Mouse (Mus musculus) liver, embryonic 14.5 days (tissue): ENCODE data around the gene Vps26c. TPM values are rescaled to one million over a fixed set of nuclear protein-coding genes. Genes with fewer than 3 reads are reported as not detected.
A peak's percentile ranks its signal among the peaks of the same experiment; 100 is the strongest.

Experiments used
- ATAC-seq: fragments of 200-750 bp; cut with Nextera tagmentation; 2 replicates; pipeline ENCODE4 v1.8.0; 2017; ENCODE audit warnings: moderate number of reproducible peaks, mild to moderate bottlenecking, moderate library complexity; ENCODE audit not compliant: insufficient read depth
- DNase-seq, 3 experiments: peaks; one replicate each; pipeline ENCODE4 v3.0.0-alpha.2; 2012 to 2013; ENCODE audit warnings: low read depth in 3 of 3, low spot score in 3 of 3
- H3K27ac ChIP-seq: fragments of 300-500 bp; sonication (generic); 2 replicates; pipeline ENCODE4 v1.5.1; 2014; ENCODE audit warnings: moderate library complexity, mild to moderate bottlenecking, control low read depth, inconsistent platforms
- H3K27me3 ChIP-seq: fragments of 300-500 bp; sonication (generic); 2 replicates; pipeline ENCODE4 v1.6.1; 2014; ENCODE audit warnings: mild to moderate bottlenecking, low read length, moderate library complexity; ENCODE audit not compliant: control insufficient read depth, insufficient read depth
- H3K36me3 ChIP-seq: fragments of 300-500 bp; sonication (generic); replicated peaks from 2 replicates; pipeline ENCODE4 v1.6.1; 2014; ENCODE audit warnings: low read depth; ENCODE audit not compliant: control insufficient read depth, insufficient read depth
- H3K4me1 ChIP-seq, 2 experiments: fragments of 200-500 bp in 1 of 2; fragments of 300-500 bp in 1 of 2; sonication (generic) in 1 of 2; replicated peaks; 2 replicates each; pipeline ENCODE4 v1.6.1; 2012 to 2014; ENCODE audit warnings: antibody characterized with exemption in 1 of 2, inconsistent platforms in 1 of 2, low read length in 1 of 2; ENCODE audit not compliant: control insufficient read depth in 2 of 2, insufficient read depth in 2 of 2
- H3K4me2 ChIP-seq: fragments of 300-500 bp; sonication (generic); 2 replicates; pipeline ENCODE4 v1.6.1; 2014; ENCODE audit warnings: low read depth, mild to moderate bottlenecking, control low read depth, moderate library complexity
- H3K4me3 ChIP-seq, 2 experiments: fragments of 200-500 bp in 1 of 2; fragments of 300-500 bp in 1 of 2; sonication (generic) in 1 of 2; 2 replicates each; pipeline ENCODE4 v1.5.1; 2012 to 2014; ENCODE audit warnings: low read depth in 2 of 2, low read length in 2 of 2, mild to moderate bottlenecking in 2 of 2, control low read depth in 1 of 2, inconsistent platforms in 1 of 2, moderate library complexity in 1 of 2; ENCODE audit not compliant: insufficient read depth in 1 of 2
- H3K9ac ChIP-seq: fragments of 300-500 bp; sonication (generic); replicated peaks from 2 replicates; pipeline ENCODE4 v1.6.1; 2014; ENCODE audit warnings: mild to moderate bottlenecking, control low read depth, moderate library complexity
- H3K9me3 ChIP-seq: fragments of 300-500 bp; sonication (generic); 2 replicates; pipeline ENCODE4 v1.6.1; 2016; ENCODE audit warnings: low read length, mixed read lengths; ENCODE audit not compliant: control insufficient read depth
- CTCF ChIP-seq: IDR thresholded peaks from 2 replicates; pipeline ENCODE4 v1.5.1; 2016; ENCODE audit warnings: antibody characterized with exemption, low read depth, control low read depth
- EP300 ChIP-seq: IDR thresholded peaks from 2 replicates; pipeline ENCODE4 v1.6.1; 2016; ENCODE audit warnings: antibody characterized with exemption, low read depth
- WGBS: fragments of 180-500 bp; shearing (Covaris S2); extraction: QIAGEN DNeasy Blood & Tissue Kit; methylation state at CpG from one replicate; pipeline ENCODE4 v1.1.7; 2014; ENCODE audit not compliant: insufficient replicate concordance; 5-methylcytosine and 5-hydroxymethylcytosine counted together
- polyA plus RNA-seq, 2 experiments: library from polyadenylated mRNA; depleted of rRNA in 1 of 2; stranded (reverse) in 1 of 2; unstranded in 1 of 2; fragments of >200 nt; fragmentation: Nextera tagmentation in 1 of 2; extraction: Ambion mirVana in 1 of 2; gene quantifications; 2 replicates each; pipeline versions ENCODE4 v1.2.1 to v1.2.3; 2012 to 2014

Gene Vps26c
- polyA plus RNA-seq, 2 experiments: 13.3 to 18.3 TPM

DNA sequence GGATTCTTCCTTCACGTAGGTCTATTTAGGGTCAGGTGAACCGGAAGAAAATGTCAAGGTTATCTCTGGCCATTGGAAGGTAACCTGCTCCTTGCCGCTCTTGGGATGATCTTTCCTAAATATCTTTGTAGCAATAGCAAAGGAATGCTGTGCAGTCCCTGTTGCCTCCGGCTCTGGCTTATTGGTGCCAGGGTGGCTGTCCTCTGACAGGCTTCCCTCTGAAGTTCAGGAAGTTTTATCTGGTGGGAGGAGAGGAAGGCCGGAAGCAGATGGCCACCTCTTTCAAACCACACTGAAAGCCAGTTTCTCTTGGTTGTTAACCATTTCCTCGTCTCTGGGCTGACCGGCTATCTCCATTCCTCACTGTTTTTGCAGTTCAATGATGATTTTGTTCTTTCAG lies 32.7 kb upstream of the Vps26c start:
- ATAC-seq (no peak), DNase-seq (no peak)
- Histone ChIP-seq H3K27ac (no peak overlapping the region), H3K36me3 (no peaks in the 10 kb centered on the region), H3K4me1 (peaks cover 0 to 22% of the 10 kb centered on the region in 2 experiments; a peak in 2 of 4 replicates), H3K27me3 (no peaks in the 10 kb centered on the region), H3K4me3 (peak overlapping the region in 1 of 2 experiments; percentile 11; a peak in 1 of 4 replicates), H3K9ac (no peak overlapping the region), H3K9me3 (no peaks in the 10 kb centered on the region; the same call in 1 of the 2 replicates), H3K4me2 (peak overlapping the region; percentile 41)
- TF ChIP-seq EP300: no peak
- TF ChIP-seq CTCF: no peak
- 4% methylated on average over 7 of the region's 7 CpGs for WGBS

DNA sequence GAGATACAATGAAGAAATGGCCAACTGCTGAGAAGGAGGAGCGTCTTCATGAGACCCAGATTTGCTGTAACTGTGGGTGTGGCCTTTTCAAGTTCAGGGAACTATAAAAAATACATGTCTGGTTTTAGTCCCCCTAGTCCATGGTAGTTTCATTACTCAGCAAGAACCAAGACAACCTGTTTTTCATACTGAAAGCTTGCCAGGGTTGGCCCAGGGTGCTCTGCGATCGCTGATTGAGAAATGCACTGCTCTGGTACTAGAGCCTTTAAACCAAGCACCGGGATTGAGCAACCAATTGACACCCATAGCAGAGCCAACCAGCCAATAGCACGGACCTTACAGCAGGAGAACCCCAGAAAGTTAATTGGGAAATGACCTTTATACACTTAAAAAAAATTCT lies 29.6 kb upstream of the Vps26c start:
- H3K9me3 ChIP-seq: no peaks in the 10 kb centered on the region; the same call in 1 of the 2 replicates
- H3K36me3 ChIP-seq: no peaks in the 10 kb centered on the region
- ATAC-seq (no peak), DNase-seq (no peak)
- no peaks in the 10 kb centered on the region for H3K27me3 ChIP-seq
- 64% methylated on average over 5 of the region's 5 CpGs for WGBS
- H3K4me2 ChIP-seq: no peak overlapping the region
- no peak overlapping the region for H3K4me3 ChIP-seq
- peaks cover 3 to 20% of the 10 kb centered on the region in 2 experiments; a peak in 3 of 4 replicates for H3K4me1 ChIP-seq
- no peak overlapping the region for H3K9ac ChIP-seq
- TF ChIP-seq CTCF: no peak
- TF ChIP-seq EP300: no peak
- H3K27ac ChIP-seq: no peak overlapping the region

DNA sequence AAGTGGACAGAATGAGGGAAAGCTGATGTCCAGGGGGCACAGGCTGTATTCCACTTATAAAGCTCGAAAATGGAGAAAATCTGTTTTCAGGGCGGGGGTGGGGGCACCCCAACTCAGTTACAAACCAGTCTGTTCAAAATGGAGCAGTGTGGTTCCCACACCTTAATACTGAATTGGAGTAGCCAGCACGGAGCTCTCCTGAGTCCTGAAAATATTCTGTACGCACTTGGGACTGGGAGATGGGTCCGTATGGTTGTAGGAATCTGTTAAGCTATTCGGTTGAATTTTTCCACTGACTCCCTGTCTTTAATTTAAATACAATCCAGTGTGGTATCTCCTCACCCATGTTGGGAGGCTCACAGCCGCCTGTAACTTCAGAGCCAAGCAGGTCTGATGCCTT lies 28.7 kb upstream of the Vps26c start:
- Histone ChIP-seq H3K27me3 (no peaks in the 10 kb centered on the region), H3K36me3 (no peaks in the 10 kb centered on the region), H3K4me1 (peaks cover 3 to 14% of the 10 kb centered on the region in 2 experiments; a peak in 3 of 4 replicates), H3K9ac (no peak overlapping the region), H3K9me3 (no peaks in the 10 kb centered on the region; the same call in 1 of the 2 replicates), H3K27ac (no peak overlapping the region), H3K4me2 (no peak overlapping the region), H3K4me3 (no peak overlapping the region)
- no peak for ATAC-seq
- no peak for TF ChIP-seq EP300
- TF ChIP-seq CTCF: no peak
- WGBS: 71% methylated on average over 7 of the region's 7 CpGs
- no peak for DNase-seq

DNA sequence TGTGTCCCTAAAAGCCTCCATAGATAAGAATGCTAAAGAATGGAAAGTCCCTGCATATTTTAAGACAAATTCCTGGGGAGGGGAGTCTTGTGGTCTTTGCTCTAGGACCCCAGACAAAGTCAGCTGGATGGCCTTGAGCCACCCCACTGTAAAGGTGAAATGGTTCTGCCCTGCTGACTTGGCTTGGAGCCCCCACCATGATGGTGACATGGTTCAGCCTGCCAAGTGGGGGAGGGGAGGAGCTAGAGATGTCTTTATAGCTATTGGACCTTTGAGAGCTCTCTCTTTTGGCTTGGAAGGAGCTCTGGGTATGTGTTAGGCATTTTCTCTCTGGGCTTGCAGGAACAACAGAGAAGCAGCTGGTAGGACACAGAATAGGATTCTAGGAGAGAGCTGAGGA lies 25.3 kb upstream of the Vps26c start:
- Histone ChIP-seq H3K9ac (no peak overlapping the region), H3K27me3 (no peaks in the 10 kb centered on the region), H3K27ac (no peak overlapping the region), H3K4me1 (peaks cover 0 to 3% of the 10 kb centered on the region in 2 experiments; a peak in 2 of 4 replicates), H3K4me2 (no peak overlapping the region), H3K9me3 (no peaks in the 10 kb centered on the region; the same call in 1 of the 2 replicates), H3K36me3 (no peaks in the 10 kb centered on the region), H3K4me3 (no peak overlapping the region)
- ATAC-seq: no peak
- TF ChIP-seq EP300 (no peak), CTCF (no peak)
- no peak for DNase-seq

DNA sequence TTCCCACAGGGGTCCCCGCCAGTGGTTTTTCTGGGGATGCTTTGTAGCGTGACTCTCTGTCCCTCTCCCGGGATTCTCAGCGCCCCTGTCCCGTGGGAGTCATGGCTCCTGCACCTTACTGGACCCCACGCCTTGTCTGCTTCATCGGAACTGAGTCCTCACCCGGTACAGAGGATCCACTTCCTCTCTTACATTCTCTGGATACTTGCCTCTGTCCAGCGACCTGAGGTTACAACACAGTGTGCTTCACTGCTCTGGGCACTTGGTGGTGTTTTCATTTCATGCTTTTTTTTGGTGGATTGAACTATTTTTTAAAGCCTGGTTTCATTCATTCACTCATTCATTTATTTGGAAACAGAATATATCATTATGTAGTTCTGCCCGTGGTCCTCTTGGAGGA lies 23.2 kb upstream of the Vps26c start:
- no peak overlapping the region for H3K4me2 ChIP-seq
- DNase-seq: no peak
- H3K4me3 ChIP-seq: no peak overlapping the region
- no peaks in the 10 kb centered on the region; the same call in 1 of the 2 replicates for H3K9me3 ChIP-seq
- WGBS: 53% methylated on average over 10 of the region's 10 CpGs
- no peaks in the 10 kb centered on the region for H3K27me3 ChIP-seq
- H3K4me1 ChIP-seq: peaks cover 3 to 7% of the 10 kb centered on the region in 2 experiments; a peak in 3 of 4 replicates
- H3K9ac ChIP-seq: no peak overlapping the region
- no peaks in the 10 kb centered on the region for H3K36me3 ChIP-seq
- no peak for ATAC-seq
- no peak overlapping the region for H3K27ac ChIP-seq
- TF ChIP-seq EP300 (no peak), CTCF (no peak)
